In the genomic region with DNA sequence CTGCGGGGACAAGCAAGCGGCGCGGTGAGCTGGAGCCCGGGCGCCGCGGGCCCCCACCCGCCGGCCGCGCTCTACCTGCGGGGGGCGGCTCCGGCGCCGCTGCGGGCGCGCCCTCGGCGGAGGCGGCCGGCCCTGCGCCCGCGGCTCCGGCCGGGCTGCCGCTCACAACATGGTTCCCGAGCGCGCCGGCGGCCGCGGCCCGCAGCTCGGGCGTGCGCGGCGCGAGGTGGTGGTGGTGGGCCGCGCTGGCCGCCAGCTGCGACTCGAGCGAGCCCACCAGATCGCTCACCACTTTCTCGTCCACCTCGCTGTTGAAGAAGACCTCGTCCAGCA, we compare ENCODE assay signal across 8 mouse cellular contexts. TPM values are rescaled to one million over a fixed set of nuclear protein-coding genes. Genes with fewer than 3 reads are reported as not detected.
A peak's percentile ranks its signal among the peaks of the same experiment; 100 is the strongest.
DNase-seq lines count a peak whose midpoint lies in the region; ATAC-seq and TF ChIP-seq lines count a peak whose summit lies in the region.

No protein-coding gene starts in this region.

- peak overlapping the region; percentile 57 for H3K4me2 ChIP-seq in forebrain, embryonic 12.5 days
- peak overlapping the region; percentile 51 for H3K4me2 ChIP-seq in liver, embryonic 12.5 days

- H3K9me3 ChIP-seq in forebrain, embryonic 12.5 days: no peaks in the 10 kb centered on the region
- no peaks in the 10 kb centered on the region for H3K9me3 ChIP-seq in liver, embryonic 12.5 days (replicated peaks)

- H3K4me1 ChIP-seq in forebrain, embryonic 12.5 days: peaks cover 48% of the 10 kb centered on the region
- H3K4me1 ChIP-seq in liver, embryonic 12.5 days: peaks cover 53% of the 10 kb centered on the region

- 0% methylated on average over 33 of the region's 54 CpGs for WGBS in forebrain, embryonic 12.5 days
- WGBS in liver, embryonic 12.5 days (ENCODE audit: insufficient replicate concordance): 0% methylated on average over 38 of the region's 54 CpGs

- H3K79me2 ChIP-seq in C2C12 (ENCODE audit: control insufficient read depth, insufficient read depth): peaks cover 43% of the 10 kb centered on the region

- peak overlapping the region; percentile 100 for H3K27ac ChIP-seq in gastrocnemius, adult 2 months
- peak overlapping the region; percentile 94 for H3K27ac ChIP-seq in forebrain, embryonic 12.5 days
- H3K27ac ChIP-seq in liver, embryonic 12.5 days: peak overlapping the region; percentile 92

- intact Hi-C loops in gastrocnemius, adult 2 months (cut with DNase I): loop anchor here (1.0 to 5.0 kb wide), 3 partner anchors 48 to 66 kb away; partner anchors contain the start of genes Lsm14b, Psma7 and Ss18l1
- intact Hi-C loops in left cerebral cortex, postnatal 14 days (cut with DNase I): loop anchor here (2.0 to 5.0 kb wide), 2 partner anchors 49 to 66 kb away; partner anchors contain the start of genes Lsm14b, Psma7 and Ss18l1

- no peak for DNase-seq in gastrocnemius, adult 2 months
- DNase-seq in gastrocnemius, adult 18-20 months (ENCODE audit: low spot score): no peak
- DNase-seq in thymus, postnatal 0 days (ENCODE audit: low spot score): no peak
- no peak for DNase-seq in embryo, embryonic 11 days
- DNase-seq in left cerebral cortex, postnatal 14 days (ENCODE audit: low spot score in 2 of 2): no peak

- peaks cover 39% of the 10 kb centered on the region for H3K79me3 ChIP-seq in C2C12 (ENCODE audit: low read depth)

- peak overlapping the region; percentile 91 for H3K9ac ChIP-seq in forebrain, embryonic 12.5 days
- H3K9ac ChIP-seq in liver, embryonic 12.5 days: peak overlapping the region; percentile 90

- no peaks in the 10 kb centered on the region for H3K36me3 ChIP-seq in C2C12 (ENCODE audit: control insufficient read depth, insufficient read depth)
- H3K36me3 ChIP-seq in forebrain, embryonic 12.5 days (replicated peaks): no peaks in the 10 kb centered on the region
- no peaks in the 10 kb centered on the region for H3K36me3 ChIP-seq in liver, embryonic 12.5 days

- H3K27me3 ChIP-seq in C2C12 (ENCODE audit: control insufficient read depth, insufficient read depth, insufficient read length): no peaks in the 10 kb centered on the region
- H3K27me3 ChIP-seq in forebrain, embryonic 12.5 days: no peaks in the 10 kb centered on the region
- H3K27me3 ChIP-seq in liver, embryonic 12.5 days (replicated peaks): no peaks in the 10 kb centered on the region; the same call in 1 of the 2 replicates

- peak overlapping the region; percentile 93 for H3ac ChIP-seq in C2C12 (ENCODE audit: control insufficient read depth, insufficient read length, low read depth)

- H3K4me3 ChIP-seq in gastrocnemius, adult 2 months: peak overlapping the region; percentile 99
- H3K4me3 ChIP-seq in C2C12 (ENCODE audit: insufficient read depth, poor library complexity, severe bottlenecking): peak overlapping the region; percentile 72
- H3K4me3 ChIP-seq in forebrain, embryonic 12.5 days (replicated peaks): peak overlapping the region; percentile 77
- H3K4me3 ChIP-seq in liver, embryonic 12.5 days: peak overlapping the region; percentile 81

- peak; percentile 57 for ATAC-seq in forebrain, embryonic 12.5 days (ENCODE audit: low FRiP score)
- peak; percentile 24 for ATAC-seq in liver, embryonic 12.5 days

- no peak for TF ChIP-seq CTCF in gastrocnemius, adult 2 months (IDR thresholded peaks at IDR 0.05)
- no peak for TF ChIP-seq CTCF in C2C12 (IDR thresholded peaks at IDR 0.05; ENCODE audit: control insufficient read depth, insufficient read depth, insufficient read length)

TF ChIP-seq in C2C12, 6 proteins besides CTCF, POLR2A, EP300 and RAD21:
- no peak for TF ChIP-seq MYOG (IDR thresholded peaks at IDR 0.05; ENCODE audit: control insufficient read depth, extremely low read depth, insufficient read length)
- no peak for TF ChIP-seq MAX (IDR thresholded peaks at IDR 0.05)

RNA-seq across cellular contexts. Expression of gene Taf4, which starts 0.2 kb away (rescaled TPM):
- 10 to 100 TPM; 10.5 to 10.9 TPM for total RNA-seq in gastrocnemius, adult 2 months (2021)
- 1 to 10 TPM; 7.7 to 8.3 TPM for total RNA-seq in gastrocnemius, adult 18-20 months (2021)
- polyA plus RNA-seq in C2C12 (2012; fragmentation: generic; extraction: Trizol): 6.9 TPM
- 5.2 and 5.8 TPM in 2 replicates for polyA plus RNA-seq in forebrain, embryonic 12.5 days (2016; fragmentation: Nextera tagmentation; extraction: Ambion mirVana)
- polyA plus RNA-seq in liver, embryonic 12.5 days (2016; fragmentation: Nextera tagmentation; extraction: Ambion mirVana): 2.2 and 2.6 TPM in 2 replicates
- polyA plus RNA-seq in thymus, postnatal 0 days (2015; fragmentation: Nextera tagmentation; extraction: Ambion mirVana): 3.9 and 4.6 TPM in 2 replicates
- 10 to 100 TPM; 15.2 to 17.4 TPM for total RNA-seq in left cerebral cortex, postnatal 14 days (2021)

RNA-seq across cellular contexts. Expression of gene Lsm14b, which starts 48.5 kb away (rescaled TPM):
- 10 to 100 TPM; 46.2 to 48.3 TPM for total RNA-seq in gastrocnemius, adult 2 months (2021)
- 10 to 100 TPM; 44.0 to 47.6 TPM for total RNA-seq in gastrocnemius, adult 18-20 months (2021)
- 35.2 TPM for polyA plus RNA-seq in C2C12 (2012; fragmentation: generic; extraction: Trizol)
- polyA plus RNA-seq in forebrain, embryonic 12.5 days (2016; fragmentation: Nextera tagmentation; extraction: Ambion mirVana): 15.4 and 15.7 TPM in 2 replicates
- 2.4 and 2.7 TPM in 2 replicates for polyA plus RNA-seq in liver, embryonic 12.5 days (2016; fragmentation: Nextera tagmentation; extraction: Ambion mirVana)
- polyA plus RNA-seq in thymus, postnatal 0 days (2015; fragmentation: Nextera tagmentation; extraction: Ambion mirVana): 10.0 and 10.7 TPM in 2 replicates
- 100 to 1,000 TPM; 129 to 133 TPM for total RNA-seq in left cerebral cortex, postnatal 14 days (2021)
